Mouse (Mus musculus) limb, embryonic 10.5 days (tissue): ENCODE results near the gene Prss48. TPM values are rescaled to one million over a fixed set of nuclear protein-coding genes. Genes with fewer than 3 reads are reported as not detected.
"Not testable (repeated sequence)": the region's sequence is repeated elsewhere in the genome, so short reads cannot be mapped to it uniquely, and the experiment has no call there.

Source experiments
- DNase-seq: peaks from one replicate; pipeline ENCODE4 v3.0.0-alpha.2; 2017; ENCODE audit warnings: low spot score
- H3K27ac ChIP-seq: fragments of 300-500 bp; sonication (generic); 2 replicates; pipeline ENCODE4 v1.5.1; 2016; ENCODE audit warnings: mild to moderate bottlenecking
- H3K27me3 ChIP-seq: fragments of 300-500 bp; sonication (generic); 2 replicates; pipeline ENCODE4 v1.6.1; 2016; ENCODE audit warnings: low read depth, mild to moderate bottlenecking; ENCODE audit not compliant: poor library complexity, severe bottlenecking
- H3K36me3 ChIP-seq: fragments of 300-500 bp; sonication (generic); 2 replicates; pipeline ENCODE4 v1.6.1; 2016; ENCODE audit warnings: mild to moderate bottlenecking, moderate library complexity
- H3K4me1 ChIP-seq: fragments of 300-500 bp; sonication (generic); 2 replicates; pipeline ENCODE4 v1.6.1; 2016
- H3K4me3 ChIP-seq: fragments of 300-500 bp; sonication (generic); 2 replicates; pipeline ENCODE4 v1.5.1; 2016; ENCODE audit warnings: mild to moderate bottlenecking, moderate library complexity
- H3K9me3 ChIP-seq: fragments of 300-500 bp; sonication (generic); replicated peaks from 2 replicates; pipeline ENCODE4 v1.6.1; 2016; ENCODE audit warnings: mild to moderate bottlenecking
- WGBS: fragments of 180-500 bp; shearing (Covaris S2); methylation state at CpG from one replicate; pipeline ENCODE4 v1.1.7; 2016; 5-methylcytosine and 5-hydroxymethylcytosine counted together
- polyA plus RNA-seq: library from polyadenylated mRNA; unstranded; fragments of >200 nt; fragmentation: Nextera tagmentation; extraction: Ambion mirVana; gene quantifications from 2 replicates; pipeline ENCODE4 v1.2.1, GENCODE M21; 2016

Prss48 gene
- polyA plus RNA-seq, 1 experiment from 2014 or later = not detected

DNA sequence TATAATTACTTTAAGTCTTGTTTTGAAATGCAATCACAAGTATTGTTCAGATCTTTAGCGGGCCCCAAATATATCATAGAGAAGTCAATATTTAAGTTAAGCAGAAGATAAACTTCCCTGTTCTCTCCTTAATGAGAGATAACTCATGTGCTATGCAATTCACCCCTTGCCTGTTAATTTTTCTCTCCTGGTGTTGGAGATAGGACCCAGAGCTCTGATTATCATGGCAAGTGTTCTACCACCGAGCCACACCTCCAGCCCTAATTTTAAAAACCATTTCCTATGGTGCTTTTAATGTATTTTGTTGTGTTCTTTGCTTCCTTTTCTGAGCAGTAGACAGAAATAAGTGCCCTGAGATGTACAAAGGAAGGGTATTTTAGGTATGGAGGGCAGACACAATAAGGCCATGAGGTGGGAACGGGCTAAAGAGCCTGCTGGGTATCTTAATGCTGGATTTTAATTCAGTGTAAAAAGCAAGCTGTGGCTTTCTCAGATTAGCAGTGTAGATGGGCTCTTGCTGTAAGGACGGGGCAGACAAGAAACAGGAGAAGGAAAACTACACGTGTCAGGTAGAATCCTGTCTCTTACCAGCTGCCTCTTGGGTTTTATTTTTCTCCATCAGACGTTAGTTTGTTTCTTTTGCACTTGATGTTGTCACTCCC, 11.0 kb downstream of the Prss48 start:
- Histone ChIP-seq H3K4me3 (no peak overlapping the region), H3K27me3 (no peaks in the 10 kb centered on the region), H3K9me3 (no peaks in the 10 kb centered on the region), H3K36me3 (peaks cover 11% of the 10 kb centered on the region), H3K4me1 (peaks cover 10% of the 10 kb centered on the region; the same call in 1 of the 2 replicates), H3K27ac (no peak overlapping the region)
- 80% methylated on average over 6 of the region's 6 CpGs for WGBS
- no peak for DNase-seq

DNA sequence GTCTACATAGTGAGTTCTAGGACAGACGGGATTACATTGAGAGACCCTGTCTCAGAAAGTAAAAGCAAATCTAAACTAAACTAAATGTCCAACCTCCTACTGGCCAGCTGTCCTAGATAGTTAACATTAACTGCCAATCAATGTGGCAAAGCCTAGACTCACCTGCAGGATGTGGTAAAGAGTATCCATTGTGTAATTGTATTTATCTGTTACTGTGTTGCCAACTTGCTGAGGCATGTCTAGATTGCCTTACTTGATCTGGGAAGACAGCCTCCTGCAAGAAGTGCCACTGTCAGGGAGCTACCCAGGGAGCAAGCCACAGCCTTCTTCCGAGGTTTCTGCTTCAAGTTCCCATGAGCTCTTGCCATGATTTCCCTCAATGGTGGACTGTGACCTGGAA, 15.1 kb downstream of the Prss48 start:
- no peak for DNase-seq
- Histone ChIP-seq H3K9me3 (no peaks in the 10 kb centered on the region), H3K36me3 (peaks cover 13% of the 10 kb centered on the region), H3K4me1 (peaks cover 8% of the 10 kb centered on the region; the same call in 1 of the 2 replicates), H3K27me3 (no peaks in the 10 kb centered on the region), H3K27ac (no peak overlapping the region), H3K4me3 (no peak overlapping the region)
- WGBS = 91% methylated on average over 2 of the region's 2 CpGs

DNA sequence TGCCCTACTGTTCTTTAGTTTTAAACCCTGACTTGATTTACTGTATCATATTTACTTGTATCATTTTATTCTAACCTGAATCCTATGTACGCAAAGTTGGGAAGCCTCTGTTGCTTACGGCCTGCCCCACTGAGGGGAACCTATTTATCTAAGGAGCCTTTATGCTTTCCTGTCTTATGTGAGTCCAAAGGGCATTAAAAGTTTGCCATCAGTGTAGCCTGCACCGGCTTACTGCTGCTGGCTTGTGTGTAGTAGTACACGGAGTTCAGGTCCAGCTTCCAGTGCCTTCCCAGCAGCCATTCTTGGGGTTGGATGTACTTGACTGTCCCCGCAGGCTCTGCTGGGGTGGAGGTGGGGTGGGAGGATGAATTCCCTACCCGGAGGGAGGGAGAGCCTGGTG, 17.8 kb downstream of the Prss48 start:
- no peaks in the 10 kb centered on the region for H3K4me1 ChIP-seq
- no peak for DNase-seq
- H3K4me3 ChIP-seq = no peak overlapping the region
- H3K27me3 ChIP-seq = no peaks in the 10 kb centered on the region
- 95% methylated on average over 6 of the region's 6 CpGs for WGBS
- no peaks in the 10 kb centered on the region for H3K9me3 ChIP-seq
- peaks cover 13% of the 10 kb centered on the region for H3K36me3 ChIP-seq
- H3K27ac ChIP-seq = no peak overlapping the region

DNA sequence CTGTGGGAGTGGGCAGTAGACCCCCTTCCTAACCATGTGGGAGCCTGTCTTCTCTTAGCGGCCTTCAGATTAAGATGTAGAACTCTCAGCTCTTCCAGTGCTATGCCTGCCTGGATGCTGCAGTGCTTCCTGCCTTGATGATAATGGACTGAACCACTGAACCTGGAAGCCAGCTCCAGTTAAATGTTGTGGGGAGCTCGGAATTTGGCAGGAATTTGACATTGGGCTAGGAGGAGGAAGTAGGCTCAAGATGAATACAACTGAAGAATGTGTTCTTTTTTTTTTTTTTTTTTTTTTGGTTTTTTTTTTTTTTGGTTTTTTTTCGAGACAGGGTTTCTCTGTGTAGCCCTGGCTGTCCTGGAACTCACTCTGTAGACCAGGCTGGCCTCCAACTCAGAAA, 20.5 kb downstream of the Prss48 start:
- H3K27ac ChIP-seq, H3K36me3 ChIP-seq, H3K4me3 ChIP-seq, H3K27me3 ChIP-seq, DNase-seq, H3K9me3 ChIP-seq: not testable (repeated sequence)
- H3K4me1 ChIP-seq = peaks cover 10% of the 10 kb centered on the region
- 85% methylated on average over 3 of the region's 3 CpGs for WGBS

DNA sequence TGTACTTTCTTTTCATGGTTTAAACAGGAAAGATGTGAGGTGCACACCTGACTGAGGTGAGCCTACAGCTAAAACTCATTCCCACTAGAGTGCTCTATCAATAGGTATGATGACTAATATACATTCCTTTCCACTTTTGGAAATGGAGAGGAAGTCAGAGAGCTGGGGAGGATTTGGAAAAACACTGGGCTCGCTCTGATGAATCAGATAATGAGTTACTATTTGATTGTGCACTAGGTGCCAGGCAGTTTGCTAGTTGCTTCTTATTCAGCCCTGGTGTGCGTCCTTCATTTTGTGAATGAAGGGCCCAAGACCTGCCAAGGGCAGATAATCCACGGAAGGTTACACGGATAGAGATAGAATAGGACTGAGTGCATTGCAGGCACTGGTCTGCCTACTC, 22.3 kb downstream of the Prss48 start:
- H3K27me3 ChIP-seq = no peaks in the 10 kb centered on the region
- no peak for DNase-seq
- peaks cover 10% of the 10 kb centered on the region for H3K4me1 ChIP-seq
- no peak overlapping the region for H3K4me3 ChIP-seq
- H3K27ac ChIP-seq = no peak overlapping the region
- 89% methylated on average over 4 of the region's 4 CpGs for WGBS
- 0 out of 2 replicates have a peak, but pooled peaks cover 2% of the 10 kb centered on the region for H3K36me3 ChIP-seq
- no peaks in the 10 kb centered on the region for H3K9me3 ChIP-seq

DNA sequence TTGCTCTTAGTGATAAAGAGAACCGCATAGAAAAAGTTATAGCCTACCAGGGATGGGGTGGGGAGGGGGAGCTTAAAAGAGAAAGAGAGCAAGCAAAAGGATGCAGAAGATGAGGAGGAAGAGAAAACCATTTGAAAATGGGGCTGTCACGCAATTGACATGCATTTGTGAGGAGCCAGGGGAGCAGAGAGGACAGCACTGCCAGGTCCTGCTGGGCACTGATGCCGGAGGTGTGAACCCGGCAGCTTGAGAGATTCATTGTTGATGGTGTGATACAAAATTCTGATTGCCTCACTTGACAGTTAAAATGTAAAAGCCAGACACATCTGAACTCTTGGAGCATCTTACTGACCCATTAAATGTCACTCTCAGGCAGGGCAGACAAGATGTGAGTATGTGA, 27.8 kb downstream of the Prss48 start:
- 54% methylated on average over 4 of the region's 4 CpGs for WGBS
- no peak for DNase-seq
- H3K4me3 ChIP-seq = no peak overlapping the region

DNA sequence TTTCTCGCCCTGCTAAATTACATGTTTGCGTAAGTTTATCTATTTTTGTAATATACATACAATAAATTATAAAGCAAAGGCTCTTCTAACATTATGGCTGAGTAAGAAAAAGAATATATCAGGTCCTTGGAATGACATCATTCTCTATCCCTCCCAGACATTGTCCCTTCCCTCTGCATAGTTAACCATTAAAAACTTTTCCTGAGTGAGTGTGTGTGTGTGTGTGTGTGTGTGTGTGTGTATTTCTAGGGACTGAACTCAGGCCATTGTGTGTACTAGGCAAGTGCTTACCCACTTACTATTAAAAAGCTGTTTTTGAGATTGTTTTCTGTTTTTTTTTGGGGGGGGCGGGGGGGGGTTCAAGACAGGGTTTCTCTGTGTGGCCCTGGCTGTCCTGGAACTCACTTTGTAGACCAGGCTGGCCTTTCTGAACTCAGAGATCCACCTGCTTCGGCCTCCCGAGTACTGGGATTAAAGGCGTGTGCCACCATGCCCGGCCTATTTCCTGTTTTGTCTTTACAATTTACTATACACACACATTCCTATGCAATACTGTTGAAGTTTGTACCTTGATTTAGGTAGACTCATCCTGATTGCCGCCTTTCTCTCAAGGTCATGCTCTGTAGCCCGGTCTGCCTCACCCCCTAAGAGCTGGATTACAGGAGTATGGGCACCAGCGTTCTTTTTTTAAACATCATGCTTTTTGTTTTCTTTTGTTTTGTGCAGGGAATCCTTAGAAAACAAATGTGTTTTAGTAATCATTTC, 28.7 kb downstream of the Prss48 start:
- H3K27ac ChIP-seq = no peak overlapping the region
- H3K4me1 ChIP-seq = peaks cover 41% of the 10 kb centered on the region
- WGBS = 91% methylated on average over 10 of the region's 10 CpGs

More for the DNA sequence above, 27.8 kb downstream of the Prss48 start:
- Histone ChIP-seq H3K36me3 (no peaks in the 10 kb centered on the region), H3K4me1 (peaks cover 44% of the 10 kb centered on the region), H3K27me3 (no peaks in the 10 kb centered on the region), H3K9me3 (no peaks in the 10 kb centered on the region), H3K27ac (no peak overlapping the region)

DNA sequence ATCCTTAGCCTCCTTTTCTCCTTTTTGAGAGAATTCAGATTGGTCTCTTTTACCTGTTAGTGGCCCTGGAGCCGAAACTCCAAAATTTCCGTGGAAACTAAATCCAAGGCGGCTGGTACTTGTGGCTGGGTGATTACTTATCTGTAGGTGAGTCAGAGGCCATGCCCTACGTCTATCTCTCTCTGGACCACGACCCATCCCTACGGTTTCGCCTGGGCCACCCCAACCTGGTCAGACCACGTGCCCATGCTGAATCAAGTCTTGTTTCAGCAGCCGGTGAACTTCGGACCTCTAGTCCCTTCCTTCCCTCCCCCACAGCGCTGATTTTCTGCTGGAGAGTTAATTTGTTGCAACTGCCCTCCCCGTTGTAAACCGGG, 30.7 kb downstream of the Prss48 start:
- H3K36me3 ChIP-seq = no peaks in the 10 kb centered on the region
- no peaks in the 10 kb centered on the region for H3K9me3 ChIP-seq
- H3K4me1 ChIP-seq = peaks cover 37% of the 10 kb centered on the region
- no peaks in the 10 kb centered on the region for H3K27me3 ChIP-seq
- peak; percentile 49 for DNase-seq
- 1% methylated on average over 13 of the region's 13 CpGs for WGBS
- peak overlapping the region; percentile 96 for H3K27ac ChIP-seq
- peak overlapping the region; percentile 92 for H3K4me3 ChIP-seq

More for the DNA sequence above, 28.7 kb downstream of the Prss48 start:
- Histone ChIP-seq H3K36me3 (no peaks in the 10 kb centered on the region), H3K27me3 (no peaks in the 10 kb centered on the region), H3K4me3 (no peak overlapping the region), H3K9me3 (no peaks in the 10 kb centered on the region)
- no peak for DNase-seq

DNA sequence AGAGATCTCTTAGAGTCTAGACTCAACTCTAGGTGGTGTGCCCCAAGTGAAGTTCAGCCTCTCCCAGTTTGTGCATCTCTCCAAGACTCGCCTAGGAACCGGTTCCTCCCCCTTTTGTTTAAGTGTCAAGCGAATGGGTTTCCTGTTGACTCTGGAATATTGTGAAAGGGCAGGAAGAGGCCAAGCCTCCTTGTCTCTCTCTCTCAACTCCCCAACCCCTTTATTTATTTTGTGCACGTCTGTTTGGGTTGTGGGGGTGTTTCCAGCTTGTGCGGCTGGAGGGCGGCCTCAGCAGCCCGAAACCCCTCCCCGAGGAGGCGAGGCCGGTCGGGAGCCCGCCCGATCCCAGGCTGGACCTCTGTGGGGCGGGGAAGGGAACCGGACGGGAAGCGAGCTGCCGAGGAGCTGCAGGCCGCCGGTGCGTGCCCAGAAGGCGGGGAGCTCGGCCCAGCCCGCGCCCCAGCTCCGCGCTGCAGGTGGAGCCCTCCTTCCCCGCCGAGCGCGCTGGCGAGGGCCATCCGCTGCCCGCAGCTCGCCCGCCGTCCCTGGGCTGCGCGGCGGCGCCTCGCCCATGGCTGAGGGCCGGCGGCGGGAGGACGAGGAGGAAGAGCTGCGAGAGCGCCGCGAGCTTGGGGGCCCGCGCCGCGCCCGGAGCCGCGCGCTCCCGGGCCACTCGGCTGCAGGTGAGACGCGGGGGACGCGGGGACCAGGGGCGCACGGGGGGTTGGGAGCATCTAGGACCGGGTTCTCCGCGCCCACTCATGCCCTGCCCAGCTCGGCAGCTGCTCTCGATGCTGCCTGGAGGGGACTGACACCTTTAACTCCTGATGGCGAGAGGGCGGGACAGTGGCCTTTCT, 31.3 kb downstream of the Prss48 start, which contains the start of gene Sh3d19:
Gene Sh3d19, plus strand, starts transcription at position 368 of the 857 bp plus-strand sequence.
- under 1% methylated on average over 69 of the region's 73 CpGs for WGBS
- peaks cover 41% of the 10 kb centered on the region for H3K4me1 ChIP-seq
- no peaks in the 10 kb centered on the region for H3K36me3 ChIP-seq
- H3K9me3 ChIP-seq = no peaks in the 10 kb centered on the region
- H3K27ac ChIP-seq = peak within 1 kb of the TSS; percentile 96
- DNase-seq = peak; percentile 83
- H3K4me3 ChIP-seq = peak within 1 kb of the TSS; percentile 92
- H3K27me3 ChIP-seq = no peaks in the 10 kb centered on the region

DNA sequence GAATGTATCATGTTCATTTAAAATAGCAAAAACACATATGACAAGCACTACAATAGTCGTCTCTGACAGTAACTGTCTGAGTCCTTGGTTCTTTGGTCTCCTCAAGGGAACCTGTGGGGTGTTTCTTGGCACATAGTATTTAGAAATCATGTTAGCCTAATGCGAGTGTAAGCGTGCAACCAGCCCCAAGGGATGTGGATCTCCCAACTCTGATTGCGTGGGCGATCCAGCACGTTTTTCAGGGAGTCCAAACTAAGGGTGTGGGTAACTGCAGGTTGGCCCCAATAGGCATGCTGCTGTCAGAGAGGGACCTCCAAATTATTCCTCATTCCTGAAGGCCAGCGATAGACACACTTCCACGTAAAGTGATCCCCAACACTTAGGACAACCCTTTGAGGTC, 33.3 kb downstream of the Prss48 start:
- no peaks in the 10 kb centered on the region for H3K27me3 ChIP-seq
- DNase-seq = no peak
- H3K9me3 ChIP-seq = no peaks in the 10 kb centered on the region
- no peaks in the 10 kb centered on the region for H3K36me3 ChIP-seq
- no peak overlapping the region for H3K4me3 ChIP-seq
- H3K4me1 ChIP-seq = peaks cover 41% of the 10 kb centered on the region
- no peak overlapping the region for H3K27ac ChIP-seq
- WGBS = 93% methylated on average over 8 of the region's 8 CpGs

DNA sequence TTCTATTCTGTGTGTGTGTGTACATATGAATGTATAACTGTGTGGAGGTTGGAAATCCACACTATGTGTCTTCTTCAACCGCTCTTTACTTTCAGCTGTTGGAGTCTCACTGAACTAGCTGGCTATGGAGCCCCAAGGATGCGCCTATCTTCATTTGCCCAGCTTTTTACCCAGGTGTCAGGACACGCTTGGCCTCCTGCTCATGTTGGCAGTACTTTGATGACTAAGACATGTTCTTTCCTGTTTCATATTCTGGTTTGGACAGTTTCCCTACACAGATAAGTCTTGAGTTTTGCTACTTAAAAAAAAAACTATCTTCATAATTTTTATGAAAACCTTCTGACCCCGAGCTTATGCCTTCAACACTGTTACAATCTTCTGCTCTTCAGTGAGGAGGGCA, 36.8 kb downstream of the Prss48 start:
- no peak for DNase-seq
- H3K36me3 ChIP-seq = no peaks in the 10 kb centered on the region
- no peak overlapping the region for H3K27ac ChIP-seq
- H3K27me3 ChIP-seq = no peaks in the 10 kb centered on the region
- WGBS = 90% methylated on average over 4 of the region's 4 CpGs
- peaks cover 16% of the 10 kb centered on the region for H3K4me1 ChIP-seq
- H3K9me3 ChIP-seq = no peaks in the 10 kb centered on the region
- no peak overlapping the region for H3K4me3 ChIP-seq

DNA sequence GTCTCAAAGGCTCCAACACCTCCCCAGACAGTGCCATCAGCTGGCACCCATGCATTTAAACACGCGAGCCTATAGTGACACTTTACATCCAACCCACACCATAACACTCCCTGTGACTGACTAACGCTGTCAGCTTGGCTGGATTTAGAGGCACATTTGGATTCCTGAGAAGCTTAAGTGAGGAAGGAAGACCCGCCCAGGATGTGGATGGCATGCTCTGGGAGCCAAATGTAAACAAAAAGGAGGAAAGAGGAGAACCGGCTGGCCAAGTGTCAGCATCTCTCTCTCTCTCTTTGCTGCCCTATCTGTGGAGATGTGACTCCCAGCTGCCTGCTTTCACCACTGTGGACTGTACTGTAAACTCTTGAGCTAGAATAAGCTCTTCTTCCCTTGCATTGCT, 41.2 kb downstream of the Prss48 start:
- H3K36me3 ChIP-seq = no peaks in the 10 kb centered on the region
- no peaks in the 10 kb centered on the region for H3K4me1 ChIP-seq
- no peak overlapping the region for H3K4me3 ChIP-seq
- H3K27me3 ChIP-seq = no peaks in the 10 kb centered on the region
- H3K27ac ChIP-seq = no peak overlapping the region
- H3K9me3 ChIP-seq = no peaks in the 10 kb centered on the region
- 14% methylated on average over 5 of the region's 5 CpGs for WGBS
- DNase-seq = no peak

DNA sequence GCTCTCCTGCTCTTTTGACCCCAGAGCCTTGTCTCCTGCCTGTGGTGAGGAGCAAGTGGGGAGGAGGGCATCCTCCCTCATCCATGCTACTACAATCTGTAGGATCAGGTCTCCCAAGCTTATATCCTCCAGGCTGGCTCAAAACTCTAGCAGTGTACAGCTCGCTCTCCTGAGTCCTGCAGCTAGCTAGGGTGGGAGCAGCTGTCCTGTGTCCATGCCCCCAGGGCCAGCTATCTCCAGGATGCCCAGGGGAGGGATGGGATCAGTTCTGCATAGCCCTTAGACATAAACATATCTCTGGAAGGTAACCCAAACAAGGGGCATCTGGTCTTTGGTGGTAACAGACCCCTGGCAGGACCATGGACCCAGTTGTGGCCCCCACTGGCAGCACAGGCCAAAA, 42.6 kb downstream of the Prss48 start:
- Histone ChIP-seq H3K36me3 (no peaks in the 10 kb centered on the region), H3K9me3 (no peaks in the 10 kb centered on the region), H3K4me1 (no peaks in the 10 kb centered on the region), H3K27me3 (no peaks in the 10 kb centered on the region), H3K4me3 (no peak overlapping the region), H3K27ac (no peak overlapping the region)
- DNase-seq = no peak
- 89% methylated on average over 1 of the region's 1 CpGs for WGBS
